Mouse (Mus musculus) layer of hippocampus, adult 2 months (tissue): ENCODE data around the gene Cd82. TPM values are rescaled to one million over a fixed set of nuclear protein-coding genes. Genes with fewer than 3 reads are reported as not detected.

Source experiments
- DNase-seq, 2 experiments: peaks; one replicate each; pipeline ENCODE4 v3.0.0; 2022; ENCODE audit warnings: low spot score in 2 of 2
- H3K27ac ChIP-seq: fragments of 200-600 bp; 2 replicates; pipeline ENCODE4 v1.8.1; 2022
- H3K4me3 ChIP-seq: fragments of 200-600 bp; 2 replicates; pipeline ENCODE4 v1.8.1; 2022; ENCODE audit warnings: mild to moderate bottlenecking
- CTCF ChIP-seq: fragments of 200-600 bp; conservative IDR thresholded peaks from 2 replicates; pipeline ENCODE4 v1.8.1; 2022; ENCODE audit warnings: antibody characterized with exemption, mild to moderate bottlenecking, moderate library complexity
- total RNA-seq, 2 experiments: library from RNA; stranded (reverse); gene quantifications; 2 replicates each; pipeline ENCODE4 v1.2.3; 2021

Gene Cd82
- total RNA-seq, 2 experiments from 2014 or later = 17.2 to 17.9 TPM

DNA sequence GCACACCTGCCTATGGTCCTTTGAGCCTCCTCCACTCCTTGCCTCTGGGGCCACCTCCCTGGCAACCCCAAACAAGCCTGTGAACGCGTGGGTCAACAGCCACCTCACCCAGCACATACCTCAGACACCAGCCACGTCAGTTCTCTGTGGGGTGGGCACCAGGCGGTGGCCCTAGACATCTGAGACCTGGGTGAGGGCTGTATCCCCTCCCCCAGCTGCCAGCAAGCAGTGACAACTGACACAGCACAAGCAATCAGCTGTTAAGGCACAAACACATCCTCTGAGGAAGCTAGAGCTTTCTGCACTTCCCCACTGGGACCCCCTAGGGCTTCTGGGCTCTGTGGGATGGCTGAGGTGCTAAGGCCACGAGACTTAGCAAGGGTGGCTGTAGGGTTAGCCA is 14.2 kb downstream of the Cd82 start:
- Histone ChIP-seq H3K4me3 (no peak overlapping the region), H3K27ac (no peak overlapping the region)
- DNase-seq = no peak
- TF ChIP-seq CTCF = no peak

DNA sequence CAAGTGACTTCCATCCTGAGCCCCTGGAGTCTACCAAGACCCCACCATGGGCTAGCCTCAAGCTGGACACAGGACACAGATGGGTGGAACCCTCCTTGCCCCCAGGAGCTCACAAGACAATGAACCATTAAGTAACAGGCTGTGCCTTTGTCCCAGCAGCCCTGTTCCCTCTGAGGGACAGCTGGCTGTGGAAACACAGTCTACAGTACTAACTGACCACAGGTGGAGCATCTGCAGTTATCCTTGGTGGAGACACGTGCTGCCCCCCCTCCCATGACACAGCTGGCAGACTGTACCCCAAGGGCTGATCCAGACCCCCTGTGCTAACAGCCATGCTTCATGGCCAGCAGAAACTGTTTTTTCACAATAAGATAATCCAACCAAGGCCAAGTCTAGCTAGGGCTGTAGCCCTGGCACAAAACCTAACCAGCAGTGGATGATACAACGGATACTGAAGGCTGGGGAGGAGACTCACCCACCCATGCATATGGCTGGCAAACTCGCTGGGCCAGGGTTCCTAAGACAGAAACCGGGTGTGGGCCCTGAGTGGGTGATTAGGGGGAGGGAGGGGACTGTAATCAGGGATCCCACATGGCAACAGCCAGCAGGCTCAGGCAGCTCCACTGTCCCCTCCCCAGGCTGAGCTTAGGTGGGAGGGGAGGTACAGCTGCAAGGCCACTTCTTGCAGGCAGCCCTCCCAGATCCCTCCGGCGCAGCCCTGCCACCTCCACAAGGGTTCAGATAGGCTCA is 15.3 kb downstream of the Cd82 start:
- DNase-seq = no peak
- H3K27ac ChIP-seq = 0 out of 2 replicates have a peak overlapping the region, but pooled peaks have one; percentile 46

DNA sequence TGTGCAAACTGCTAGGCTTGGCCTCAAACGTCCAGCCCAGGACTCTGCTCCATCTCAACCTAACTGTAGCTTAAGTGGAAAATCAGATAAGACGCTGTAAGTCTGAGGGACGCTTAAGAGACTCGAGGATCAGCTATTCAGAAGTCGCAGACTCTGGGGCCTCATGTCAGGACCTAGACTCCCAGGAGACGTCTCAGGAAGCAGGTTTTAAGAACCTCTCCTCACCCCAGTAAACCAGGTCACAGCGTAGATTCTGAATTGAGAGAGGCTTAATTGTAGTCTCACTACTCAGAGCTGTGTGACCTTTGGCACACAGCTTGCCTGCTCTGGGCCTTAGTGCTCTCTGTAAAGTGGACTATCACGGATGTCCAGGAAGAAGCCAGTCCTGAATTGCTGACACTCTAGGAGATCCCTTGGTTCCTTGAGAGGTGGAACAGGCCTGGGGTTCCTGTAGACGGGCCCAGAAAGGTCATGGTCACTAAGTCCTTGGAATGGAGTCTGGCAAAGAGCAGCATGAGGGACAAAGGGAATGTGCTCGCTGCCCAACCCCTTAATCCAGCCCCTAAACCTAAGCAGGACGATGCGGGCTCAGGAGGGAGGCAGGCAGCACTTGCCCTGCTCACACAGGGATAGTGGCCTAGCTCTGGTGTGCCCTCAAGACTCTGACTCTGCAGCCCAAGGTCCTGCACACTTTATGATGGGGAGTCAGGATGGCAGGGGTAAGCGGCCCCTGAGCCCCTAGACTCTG is 16.2 kb downstream of the Cd82 start:
- no peak for DNase-seq
- Histone ChIP-seq H3K27ac (no peak overlapping the region), H3K4me3 (no peak overlapping the region)
- no peak for TF ChIP-seq CTCF

More for the DNA sequence above, 15.3 kb downstream of the Cd82 start:
- TF ChIP-seq CTCF = no peak
- H3K4me3 ChIP-seq = no peak overlapping the region

DNA sequence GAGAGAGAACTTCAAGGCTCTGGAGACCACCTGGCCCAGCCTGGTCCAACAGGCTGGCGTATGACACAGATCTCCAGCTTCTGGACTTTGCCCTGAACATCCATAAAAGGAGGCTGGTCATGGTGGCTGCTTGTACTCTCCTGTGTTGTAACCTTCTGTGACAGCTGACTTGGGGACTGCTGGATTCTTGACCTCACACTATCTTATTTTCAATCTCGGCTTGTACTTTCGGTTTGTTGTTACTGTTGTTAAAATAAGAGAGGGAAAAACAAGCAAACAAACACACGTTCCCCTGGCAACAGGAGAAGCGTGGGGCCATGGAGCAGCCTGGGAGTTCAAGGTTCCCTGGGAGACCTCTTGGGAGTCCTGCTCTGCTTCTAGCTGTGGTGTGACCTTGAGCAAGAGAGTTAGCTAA is 17.7 kb downstream of the Cd82 start:
- no peak for TF ChIP-seq CTCF
- H3K27ac ChIP-seq = no peak overlapping the region
- H3K4me3 ChIP-seq = no peak overlapping the region
- no peak for DNase-seq

DNA sequence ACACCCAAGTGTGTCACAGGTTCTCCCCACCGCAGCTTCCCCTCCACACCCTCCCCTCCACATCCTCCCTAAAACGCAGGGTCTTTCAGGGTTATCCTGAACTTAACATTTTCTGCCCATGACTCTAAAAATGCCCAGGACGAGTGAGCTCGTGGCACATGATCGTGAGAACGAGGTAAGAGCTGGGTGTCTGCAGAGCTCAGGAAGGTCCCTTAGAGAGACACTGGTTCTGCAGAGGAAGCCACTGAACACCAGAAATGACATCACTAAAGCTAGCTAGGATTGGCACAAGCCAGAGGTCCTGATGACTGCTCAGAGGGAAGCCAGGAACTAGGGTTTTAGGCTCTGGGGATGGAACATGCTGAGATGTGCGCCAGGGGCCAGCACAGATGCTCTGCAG is 18.7 kb downstream of the Cd82 start:
- DNase-seq = no peak
- no peak overlapping the region for H3K27ac ChIP-seq
- H3K4me3 ChIP-seq = no peak overlapping the region
- TF ChIP-seq CTCF = no peak

DNA sequence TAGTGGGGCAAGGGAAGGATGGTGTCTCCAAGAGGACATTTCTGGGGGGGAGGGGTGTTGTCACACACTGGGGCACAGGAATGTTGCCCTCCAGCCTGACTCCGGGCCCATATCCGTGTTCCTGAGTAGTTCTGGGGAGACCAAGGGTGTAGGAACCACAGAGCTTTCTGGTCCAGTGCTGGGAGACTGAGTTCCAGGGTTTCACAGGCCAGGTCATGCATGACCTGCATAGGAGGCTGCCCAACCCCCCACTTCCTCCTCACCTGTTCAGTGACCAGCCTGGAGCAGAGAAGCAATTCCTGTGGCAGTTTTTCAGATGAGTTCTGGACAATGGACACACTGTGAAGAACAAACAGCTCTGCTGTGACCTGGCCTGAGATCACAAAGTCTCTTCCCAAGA is 19.8 kb downstream of the Cd82 start:
- no peak for TF ChIP-seq CTCF
- Histone ChIP-seq H3K27ac (no peak overlapping the region), H3K4me3 (no peak overlapping the region)
- no peak for DNase-seq

DNA sequence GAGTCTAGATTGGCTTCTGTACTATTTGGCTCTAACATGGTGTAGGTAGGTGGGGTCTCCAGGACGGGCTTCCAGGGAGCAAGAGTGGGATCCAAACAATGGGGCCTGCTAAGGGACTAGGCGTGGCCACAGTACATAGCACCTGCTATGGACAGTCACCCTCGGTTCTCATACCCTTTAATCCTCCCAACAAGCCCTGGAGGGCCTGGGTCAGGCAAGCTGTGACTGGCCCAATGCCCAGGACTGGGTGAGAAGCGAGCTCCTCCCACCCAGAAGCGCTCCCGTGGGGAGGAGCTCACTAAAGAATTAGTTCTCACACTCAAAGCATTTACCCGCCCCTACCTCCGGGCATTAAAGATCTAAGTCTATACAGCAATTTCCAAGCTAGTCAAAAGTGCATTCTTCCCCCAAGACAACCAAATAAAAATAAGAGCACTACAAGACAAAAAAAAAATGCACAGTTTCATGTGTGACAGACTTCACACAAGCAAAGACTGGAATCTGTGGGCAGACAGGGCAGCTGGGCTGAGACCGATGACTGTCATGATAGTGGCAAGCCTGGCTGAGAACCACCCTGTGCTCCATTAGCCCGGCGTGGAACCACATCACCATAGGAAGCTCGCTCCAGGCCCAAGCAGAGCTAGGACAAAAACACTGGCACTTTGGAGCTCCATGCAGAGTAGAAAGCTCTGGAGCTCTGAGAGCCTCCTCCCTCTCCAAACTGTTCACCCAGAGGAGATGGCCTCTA is 23.0 kb downstream of the Cd82 start:
- DNase-seq = no peak
- Histone ChIP-seq H3K4me3 (no peak overlapping the region), H3K27ac (peak overlapping the region; percentile 75)
- TF ChIP-seq CTCF = no peak

DNA sequence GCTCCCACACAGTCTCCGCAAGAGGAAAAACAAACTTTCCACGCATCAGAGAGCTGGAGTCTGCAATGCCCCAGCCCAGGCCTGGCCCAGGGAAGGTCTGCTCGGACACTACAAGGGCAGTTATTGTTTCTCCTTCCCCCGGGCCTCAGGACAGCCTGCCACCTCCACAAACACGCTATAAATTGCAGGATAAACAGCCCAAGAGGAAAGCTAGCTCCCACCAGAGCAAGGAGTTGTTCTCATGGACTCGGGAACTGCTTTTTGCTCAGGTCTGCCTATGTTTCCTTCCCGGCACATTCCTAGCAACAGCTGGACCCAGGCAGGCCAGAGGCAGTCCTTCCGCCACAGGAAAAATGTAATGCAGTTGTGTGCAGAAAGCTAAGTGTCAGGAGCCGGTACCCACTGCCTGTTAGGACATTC is 23.6 kb downstream of the Cd82 start:
- H3K4me3 ChIP-seq = no peak overlapping the region
- TF ChIP-seq CTCF = no peak
- DNase-seq = no peak
- peak overlapping the region; percentile 75; the same call in 1 of the 2 replicates for H3K27ac ChIP-seq

DNA sequence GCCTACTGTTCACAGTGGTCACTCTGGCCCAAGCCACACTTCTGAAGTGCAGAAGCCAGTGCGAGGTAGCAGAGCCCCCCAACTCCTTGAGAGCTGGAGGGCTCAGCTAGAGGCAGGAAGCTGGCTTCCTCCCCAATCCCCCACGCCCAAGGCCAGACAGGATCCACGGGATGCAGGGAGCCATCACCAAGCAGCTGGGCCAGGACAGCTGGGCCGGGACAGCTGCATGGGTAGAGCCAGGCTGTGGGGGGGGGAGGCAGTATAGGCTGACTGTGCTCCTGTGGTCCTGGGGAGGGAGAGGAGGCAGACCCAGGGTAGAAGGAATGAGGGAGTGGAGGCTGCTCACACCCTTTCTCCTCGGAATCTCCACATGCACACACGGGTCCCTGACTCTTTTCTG is 24.6 kb downstream of the Cd82 start:
- no peak for DNase-seq
- peak overlapping the region; percentile 75; the same call in 1 of the 2 replicates for H3K27ac ChIP-seq
- no peak overlapping the region for H3K4me3 ChIP-seq
- TF ChIP-seq CTCF = no peak

DNA sequence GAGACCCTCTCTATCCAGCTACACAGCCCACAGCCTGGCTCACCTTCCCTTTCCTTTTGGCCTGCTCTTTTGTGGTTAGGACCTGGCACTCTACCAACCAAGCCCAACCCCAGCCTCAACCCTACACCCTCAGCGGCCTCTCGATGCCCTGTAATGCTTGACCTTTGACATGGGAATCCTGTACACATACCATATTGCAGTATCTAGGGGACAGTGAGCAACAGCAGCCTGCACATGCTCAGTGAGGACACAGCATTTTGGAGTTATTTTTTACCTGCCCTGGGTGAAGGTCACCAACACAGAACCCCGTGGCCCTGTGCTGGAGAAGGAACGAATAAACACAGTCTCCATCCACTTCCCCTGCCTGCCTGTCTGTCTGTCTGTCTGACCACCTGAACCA is 27.4 kb downstream of the Cd82 start:
- TF ChIP-seq CTCF = no peak
- Histone ChIP-seq H3K4me3 (no peak overlapping the region), H3K27ac (no peak overlapping the region)
- no peak for DNase-seq

DNA sequence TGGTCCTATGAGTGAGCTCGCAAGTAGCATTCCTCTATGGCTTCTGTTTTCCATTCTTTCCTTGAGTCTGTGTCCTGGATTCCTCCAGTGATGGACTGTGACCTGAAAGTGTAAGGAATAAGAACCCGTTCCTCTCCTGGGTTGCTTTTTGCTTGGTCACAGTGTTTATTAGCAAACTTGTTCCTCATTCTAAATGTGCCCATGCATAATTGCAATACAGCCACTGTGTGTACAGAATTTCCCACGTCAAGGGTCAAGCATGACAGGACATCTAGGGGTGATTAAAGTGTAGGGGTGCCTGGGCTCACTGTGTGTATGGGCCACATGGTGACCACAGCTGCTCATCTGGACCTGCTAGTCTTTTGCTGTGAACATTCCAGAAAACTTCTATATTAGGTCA is 28.0 kb downstream of the Cd82 start:
- Histone ChIP-seq H3K27ac (no peak overlapping the region), H3K4me3 (no peak overlapping the region)
- DNase-seq = no peak
- no peak for TF ChIP-seq CTCF

DNA sequence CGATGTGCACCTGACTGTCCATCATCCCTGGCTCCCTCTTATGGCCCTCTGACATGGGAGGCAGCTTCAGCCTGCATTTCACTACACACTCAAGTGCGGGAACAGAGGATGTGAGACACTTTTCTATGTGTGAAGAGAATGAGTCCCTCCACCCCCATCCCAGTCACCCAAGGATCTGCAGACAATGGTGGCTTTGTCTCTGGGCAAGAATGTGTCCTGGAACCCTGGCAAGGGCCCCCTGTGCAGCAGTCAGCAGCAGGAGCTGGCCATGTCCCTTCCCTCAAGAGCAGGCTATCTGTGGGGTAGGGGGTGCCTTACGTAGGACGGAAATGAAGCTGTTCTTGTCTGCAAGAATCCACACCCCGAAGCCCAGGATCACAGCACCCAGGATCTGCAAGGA is 29.4 kb downstream of the Cd82 start:
- no peak for TF ChIP-seq CTCF
- Histone ChIP-seq H3K4me3 (no peak overlapping the region), H3K27ac (peak overlapping the region; percentile 65)
- no peak for DNase-seq
